Mouse (Mus musculus): ENCODE measurements around the gene Stk10. TPM values are rescaled to one million over a fixed set of nuclear protein-coding genes. Genes with fewer than 3 reads are reported as not detected.

Stk10 gene
- polyA plus RNA-seq, 1 experiment from 2014 or later = 2.1 TPM

- H3K36me3 ChIP-seq = no peaks in the 10 kb centered on the region
- no peak for DNase-seq (ENCODE audit: low spot score)
- peak overlapping the region; percentile 50; the same call in 1 of the 2 replicates for H3K27ac ChIP-seq (replicated peaks)
- no peaks in the 10 kb centered on the region for H3K27me3 ChIP-seq (ENCODE audit: low read depth, poor library complexity, severe bottlenecking)
- peaks cover 12% of the 10 kb centered on the region for H3K4me1 ChIP-seq
- WGBS = 72% methylated on average over 17 of the region's 17 CpGs
- no peaks in the 10 kb centered on the region for H3K9me3 ChIP-seq (replicated peaks)
- no peak overlapping the region for H3K4me3 ChIP-seq
Measured at GRCm38 (mm10) chr11:32587191-32588089, 54.3 kb downstream of the Stk10 start.

- peak; percentile 86 for DNase-seq (ENCODE audit: low spot score)
- Histone ChIP-seq H3K27ac (replicated peaks) (peak overlapping the region; percentile 52), H3K36me3 (no peaks in the 10 kb centered on the region), H3K4me1 (peaks cover 13% of the 10 kb centered on the region), H3K4me3 (no peak overlapping the region), H3K9me3 (replicated peaks) (no peaks in the 10 kb centered on the region), H3K27me3 (ENCODE audit: low read depth, poor library complexity, severe bottlenecking) (no peaks in the 10 kb centered on the region)
- WGBS = 38% methylated on average over 15 of the region's 15 CpGs
Measured at GRCm38 (mm10) chr11:32588090-32588891, 55.2 kb downstream of the Stk10 start.

GRCm38 (mm10) chr11:32588892-32589172 lies 55.7 kb downstream of the Stk10 start:
- no peaks in the 10 kb centered on the region for H3K9me3 ChIP-seq (replicated peaks)
- WGBS = 85% methylated on average over 11 of the region's 11 CpGs
- no peak for DNase-seq (ENCODE audit: low spot score)

GRCm38 (mm10) chr11:32589201-32589600 lies 56.1 kb downstream of the Stk10 start:
- peaks cover 13% of the 10 kb centered on the region for H3K4me1 ChIP-seq
- DNase-seq (ENCODE audit: low spot score) = no peak
- no peak overlapping the region for H3K4me3 ChIP-seq
- 94% methylated on average over 12 of the region's 12 CpGs for WGBS
- no peaks in the 10 kb centered on the region for H3K27me3 ChIP-seq (ENCODE audit: low read depth, poor library complexity, severe bottlenecking)
- H3K36me3 ChIP-seq = no peaks in the 10 kb centered on the region
- H3K27ac ChIP-seq (replicated peaks) = 0 out of 2 replicates have a peak overlapping the region, but pooled peaks have one; percentile 52
- no peaks in the 10 kb centered on the region for H3K9me3 ChIP-seq (replicated peaks)

More at GRCm38 (mm10) chr11:32588892-32589172, 55.7 kb downstream of the Stk10 start:
- Histone ChIP-seq H3K4me3 (no peak overlapping the region), H3K36me3 (no peaks in the 10 kb centered on the region), H3K27ac (replicated peaks) (peak overlapping the region; percentile 52), H3K4me1 (peaks cover 13% of the 10 kb centered on the region), H3K27me3 (ENCODE audit: low read depth, poor library complexity, severe bottlenecking) (no peaks in the 10 kb centered on the region)

GRCm38 (mm10) chr11:32589791-32590190 lies 56.7 kb downstream of the Stk10 start:
- H3K4me3 ChIP-seq = no peak overlapping the region
- no peak overlapping the region for H3K27ac ChIP-seq (replicated peaks)
- 94% methylated on average over 8 of the region's 8 CpGs for WGBS
- no peak for DNase-seq (ENCODE audit: low spot score)
- peaks cover 13% of the 10 kb centered on the region for H3K4me1 ChIP-seq
- no peaks in the 10 kb centered on the region for H3K27me3 ChIP-seq (ENCODE audit: low read depth, poor library complexity, severe bottlenecking)
- H3K36me3 ChIP-seq = no peaks in the 10 kb centered on the region
- H3K9me3 ChIP-seq (replicated peaks) = no peaks in the 10 kb centered on the region

DNA sequence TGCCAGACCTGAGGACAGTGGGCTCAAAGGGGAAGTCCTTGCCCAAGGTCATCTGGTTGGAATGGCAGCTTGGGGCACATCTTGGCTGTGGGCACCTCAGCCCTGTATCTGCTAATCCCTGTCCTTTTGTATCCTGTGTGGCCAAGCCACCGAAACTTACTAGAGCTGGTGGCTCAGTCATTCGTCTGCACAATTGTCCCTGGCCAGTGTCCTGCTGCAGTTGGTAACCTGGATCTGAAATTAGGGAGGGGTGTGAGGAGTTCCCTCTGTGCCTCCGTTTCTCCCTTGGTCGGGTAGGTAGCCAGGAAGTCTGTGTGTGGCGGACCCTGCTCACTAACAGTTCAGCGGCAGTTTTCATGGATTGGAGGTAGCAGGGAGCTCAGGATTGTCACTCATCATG lies 57.1 kb downstream of the Stk10 start:
- H3K4me1 ChIP-seq = peaks cover 13% of the 10 kb centered on the region
- no peaks in the 10 kb centered on the region for H3K36me3 ChIP-seq
- H3K27ac ChIP-seq (replicated peaks) = no peak overlapping the region
- WGBS = 89% methylated on average over 6 of the region's 6 CpGs
- DNase-seq (ENCODE audit: low spot score) = no peak
- H3K4me3 ChIP-seq = no peak overlapping the region
- no peaks in the 10 kb centered on the region for H3K27me3 ChIP-seq (ENCODE audit: low read depth, poor library complexity, severe bottlenecking)
- H3K9me3 ChIP-seq (replicated peaks) = no peaks in the 10 kb centered on the region

- Histone ChIP-seq H3K36me3 (no peaks in the 10 kb centered on the region), H3K9me3 (replicated peaks) (no peaks in the 10 kb centered on the region), H3K27me3 (ENCODE audit: low read depth, poor library complexity, severe bottlenecking) (no peaks in the 10 kb centered on the region), H3K27ac (replicated peaks) (no peak overlapping the region), H3K4me3 (no peak overlapping the region), H3K4me1 (peaks cover 13% of the 10 kb centered on the region)
- no peak for DNase-seq (ENCODE audit: low spot score)
- WGBS = 75% methylated on average over 12 of the region's 12 CpGs
Measured at GRCm38 (mm10) chr11:32591921-32592850, 59.1 kb downstream of the Stk10 start.

- H3K36me3 ChIP-seq = no peaks in the 10 kb centered on the region
- 80% methylated on average over 7 of the region's 7 CpGs for WGBS
- no peaks in the 10 kb centered on the region for H3K27me3 ChIP-seq (ENCODE audit: low read depth, poor library complexity, severe bottlenecking)
- DNase-seq (ENCODE audit: low spot score) = no peak
- no peak overlapping the region for H3K4me3 ChIP-seq
- H3K9me3 ChIP-seq (replicated peaks) = no peaks in the 10 kb centered on the region
- peaks cover 9% of the 10 kb centered on the region for H3K4me1 ChIP-seq
- no peak overlapping the region for H3K27ac ChIP-seq (replicated peaks)
Measured at GRCm38 (mm10) chr11:32593081-32593480, 60.0 kb downstream of the Stk10 start.

DNA sequence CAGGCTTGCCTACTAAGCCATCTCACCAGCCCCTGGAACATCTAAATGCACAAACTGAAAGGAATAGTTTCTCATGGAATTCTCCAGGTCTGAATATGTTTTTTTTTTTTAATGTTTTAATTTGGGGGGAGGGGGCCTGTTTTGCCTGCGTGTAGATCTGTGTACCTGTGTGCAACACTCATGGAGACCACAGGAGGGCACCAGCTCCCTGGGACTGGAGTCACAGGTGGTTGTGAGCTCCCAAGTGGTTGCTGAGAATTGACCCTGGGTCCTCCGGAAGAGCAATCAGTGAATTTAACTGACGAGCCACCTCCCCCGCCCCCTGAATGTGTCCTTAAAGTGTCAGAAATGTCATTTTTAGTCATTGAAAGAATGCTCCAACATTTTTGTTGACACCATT lies 61.0 kb downstream of the Stk10 start:
- Histone ChIP-seq H3K4me1 (peaks cover 7% of the 10 kb centered on the region), H3K27ac (replicated peaks) (no peak overlapping the region), H3K36me3 (no peaks in the 10 kb centered on the region), H3K4me3 (no peak overlapping the region), H3K9me3 (replicated peaks) (no peaks in the 10 kb centered on the region), H3K27me3 (ENCODE audit: low read depth, poor library complexity, severe bottlenecking) (no peaks in the 10 kb centered on the region)
- DNase-seq (ENCODE audit: low spot score) = no peak
- WGBS = 89% methylated on average over 4 of the region's 4 CpGs

- Histone ChIP-seq H3K4me3 (no peak overlapping the region), H3K36me3 (no peaks in the 10 kb centered on the region), H3K27me3 (ENCODE audit: low read depth, poor library complexity, severe bottlenecking) (no peaks in the 10 kb centered on the region), H3K27ac (replicated peaks) (no peak overlapping the region), H3K9me3 (replicated peaks) (no peaks in the 10 kb centered on the region), H3K4me1 (peaks cover 20% of the 10 kb centered on the region)
- DNase-seq (ENCODE audit: low spot score) = no peak
- WGBS = 97% methylated on average over 6 of the region's 6 CpGs
Measured at GRCm38 (mm10) chr11:32600371-32600770, 67.3 kb downstream of the Stk10 start.

DNA sequence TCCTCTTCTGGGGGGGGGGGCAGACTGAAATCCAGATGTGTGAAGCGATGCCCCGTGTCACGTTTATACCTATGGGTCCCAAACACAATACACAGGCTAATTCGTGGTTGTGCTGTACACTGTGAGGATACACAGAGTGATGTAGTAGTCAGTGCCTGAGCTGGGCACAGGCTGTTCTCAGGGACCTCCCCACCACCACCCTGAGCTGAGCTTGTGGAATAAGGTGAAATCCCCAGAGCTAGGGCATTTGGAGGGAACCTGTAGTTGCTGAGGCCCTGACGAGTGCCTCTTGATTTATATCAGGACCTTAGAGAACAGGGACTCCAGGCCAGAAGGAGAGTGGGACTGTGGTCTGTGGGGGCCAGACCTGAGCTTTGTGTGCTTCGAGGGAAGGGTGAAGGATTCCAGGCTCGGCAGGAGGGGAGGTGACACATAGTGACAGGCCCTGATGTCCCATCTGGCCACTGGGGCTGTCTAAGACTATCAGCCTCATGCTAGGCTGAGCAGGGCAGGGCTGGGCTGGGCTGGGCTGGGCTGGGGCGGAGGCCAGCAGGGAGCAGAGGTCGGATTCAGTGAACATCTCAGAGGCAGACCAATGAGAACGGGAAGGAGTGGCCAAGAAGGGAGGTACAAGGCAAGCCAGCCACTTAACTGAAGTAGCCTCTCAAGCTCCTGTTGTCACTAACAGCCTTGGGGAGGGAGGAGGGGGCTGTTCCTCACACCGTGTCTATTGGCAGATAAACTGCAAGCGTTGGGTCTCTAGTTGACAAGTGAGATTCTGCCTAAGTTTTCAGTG lies 68.6 kb downstream of the Stk10 start:
- Histone ChIP-seq H3K27me3 (ENCODE audit: low read depth, poor library complexity, severe bottlenecking) (no peaks in the 10 kb centered on the region), H3K36me3 (no peaks in the 10 kb centered on the region), H3K9me3 (replicated peaks) (no peaks in the 10 kb centered on the region), H3K27ac (replicated peaks) (0 out of 2 replicates have a peak overlapping the region, but pooled peaks have one; percentile 39), H3K4me3 (no peak overlapping the region), H3K4me1 (peaks cover 21% of the 10 kb centered on the region)
- WGBS = 39% methylated on average over 12 of the region's 12 CpGs
- DNase-seq (ENCODE audit: low spot score) = peak; percentile 51

All from midbrain, embryonic 10.5 days (tissue).